Mouse (Mus musculus): ENCODE measurements around the gene Gm20696. TPM values are rescaled to one million over a fixed set of nuclear protein-coding genes. Genes with fewer than 3 reads are reported as not detected.

Gene Gm20696
- total and polyA plus RNA-seq, 3 experiments, result 1.5 to 7.1 TPM; not detected in 1

DNA sequence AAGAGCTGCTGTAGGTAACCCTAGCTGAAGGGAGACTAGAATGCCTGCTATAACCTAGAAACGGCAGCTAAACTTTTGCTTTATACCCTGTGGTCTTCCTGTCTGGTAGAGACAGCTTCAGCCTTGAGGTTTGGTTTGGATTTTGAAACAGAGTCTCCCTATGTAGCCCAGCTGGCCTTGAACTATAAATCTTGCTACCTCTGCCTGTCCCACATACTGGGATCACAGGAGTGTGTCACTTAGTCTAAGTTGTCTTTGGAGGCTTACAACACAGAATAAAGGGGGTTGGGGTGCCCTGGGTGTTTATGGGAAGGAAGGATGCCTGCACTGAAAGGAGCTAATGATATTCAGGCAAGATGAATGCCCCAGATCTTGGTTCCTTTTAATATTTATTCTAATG is 113.8 kb downstream of the Gm20696 start:
- TF ChIP-seq GATA1 (IDR thresholded peaks at IDR 0.05; ENCODE audit: borderline replicate concordance, low read length) (no peak), CTCF (IDR thresholded peaks at IDR 0.05; ENCODE audit: low read depth, low read length) (no peak), GATA2 (IDR thresholded peaks at IDR 0.05; ENCODE audit: borderline replicate concordance, low read depth, low read length) (no peak), TAL1 (conservative IDR thresholded peaks at IDR 0.05; ENCODE audit: low read depth, low read length) (no peak), POLR2AphosphoS5 (IDR thresholded peaks at IDR 0.05; ENCODE audit: insufficient replicate concordance, low read depth, low read length) (no peak)
- ATAC-seq (ENCODE audit: extremely low read depth, insufficient number of reproducible peaks, low FRiP score, poor library complexity, severe bottlenecking) (no peak), DNase-seq (ENCODE audit: low spot score) (no peak)
- no peaks in the 10 kb centered on the region for H3K4me1 ChIP-seq (ENCODE audit: insufficient read depth, low read depth, low read length)
- no peak overlapping the region for H3K4me3 ChIP-seq (ENCODE audit: low read depth, low read length)
- H3K9me3 ChIP-seq (replicated peaks), result no peaks in the 10 kb centered on the region
- no peaks in the 10 kb centered on the region for H3K36me3 ChIP-seq (replicated peaks)
- no peaks in the 10 kb centered on the region for H3K27me3 ChIP-seq (ENCODE audit: insufficient read depth, low read length)

GRCm38 (mm10) chr6:99546416-99546815 is 120.2 kb downstream of the Gm20696 start:
- no peaks in the 10 kb centered on the region for H3K9me3 ChIP-seq (replicated peaks)
- TF ChIP-seq GATA2 (IDR thresholded peaks at IDR 0.05; ENCODE audit: borderline replicate concordance, low read depth, low read length) (no peak), CTCF (IDR thresholded peaks at IDR 0.05; ENCODE audit: low read depth, low read length) (no peak), TAL1 (conservative IDR thresholded peaks at IDR 0.05; ENCODE audit: low read depth, low read length) (no peak), POLR2AphosphoS5 (IDR thresholded peaks at IDR 0.05; ENCODE audit: insufficient replicate concordance, low read depth, low read length) (no peak), GATA1 (IDR thresholded peaks at IDR 0.05; ENCODE audit: borderline replicate concordance, low read length) (no peak)
- DNase-seq (ENCODE audit: low spot score), result no peak
- H3K36me3 ChIP-seq (replicated peaks), result no peaks in the 10 kb centered on the region
- no peaks in the 10 kb centered on the region for H3K4me1 ChIP-seq (ENCODE audit: insufficient read depth, low read depth, low read length)
- no peak for ATAC-seq (ENCODE audit: extremely low read depth, insufficient number of reproducible peaks, low FRiP score, poor library complexity, severe bottlenecking)
- H3K27me3 ChIP-seq (ENCODE audit: insufficient read depth, low read length), result no peaks in the 10 kb centered on the region
- H3K4me3 ChIP-seq (ENCODE audit: low read depth, low read length), result no peak overlapping the region

DNA sequence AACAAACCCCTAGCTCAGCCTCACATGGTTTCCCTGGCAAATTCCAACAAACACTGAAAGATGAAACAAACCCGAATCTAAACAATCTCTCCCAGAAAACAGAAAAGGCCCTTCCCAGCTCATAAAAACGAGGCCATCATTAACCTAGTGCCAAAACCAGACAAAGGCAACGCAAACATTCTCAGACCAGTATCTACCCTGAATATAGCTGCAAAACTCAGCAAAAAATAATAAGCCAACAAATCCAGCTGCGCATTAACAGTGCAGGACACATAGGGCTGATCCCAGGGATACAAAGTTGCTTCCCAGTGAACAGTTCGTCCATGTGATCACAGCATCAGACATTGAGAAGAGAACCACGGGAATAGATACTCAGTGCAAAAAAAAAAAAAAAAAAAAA is 121.2 kb downstream of the Gm20696 start:
- no peaks in the 10 kb centered on the region for H3K4me1 ChIP-seq (ENCODE audit: insufficient read depth, low read depth, low read length)
- TF ChIP-seq GATA1 (IDR thresholded peaks at IDR 0.05; ENCODE audit: borderline replicate concordance, low read length) (no peak), CTCF (IDR thresholded peaks at IDR 0.05; ENCODE audit: low read depth, low read length) (no peak), POLR2AphosphoS5 (IDR thresholded peaks at IDR 0.05; ENCODE audit: insufficient replicate concordance, low read depth, low read length) (no peak), GATA2 (IDR thresholded peaks at IDR 0.05; ENCODE audit: borderline replicate concordance, low read depth, low read length) (no peak), TAL1 (conservative IDR thresholded peaks at IDR 0.05; ENCODE audit: low read depth, low read length) (no peak)
- H3K36me3 ChIP-seq (replicated peaks), result no peaks in the 10 kb centered on the region
- H3K27me3 ChIP-seq (ENCODE audit: insufficient read depth, low read length), result no peaks in the 10 kb centered on the region
- ATAC-seq (ENCODE audit: extremely low read depth, insufficient number of reproducible peaks, low FRiP score, poor library complexity, severe bottlenecking), result no peak
- H3K9me3 ChIP-seq (replicated peaks), result no peaks in the 10 kb centered on the region
- no peak overlapping the region for H3K4me3 ChIP-seq (ENCODE audit: low read depth, low read length)
- no peak for DNase-seq (ENCODE audit: low spot score)

DNA sequence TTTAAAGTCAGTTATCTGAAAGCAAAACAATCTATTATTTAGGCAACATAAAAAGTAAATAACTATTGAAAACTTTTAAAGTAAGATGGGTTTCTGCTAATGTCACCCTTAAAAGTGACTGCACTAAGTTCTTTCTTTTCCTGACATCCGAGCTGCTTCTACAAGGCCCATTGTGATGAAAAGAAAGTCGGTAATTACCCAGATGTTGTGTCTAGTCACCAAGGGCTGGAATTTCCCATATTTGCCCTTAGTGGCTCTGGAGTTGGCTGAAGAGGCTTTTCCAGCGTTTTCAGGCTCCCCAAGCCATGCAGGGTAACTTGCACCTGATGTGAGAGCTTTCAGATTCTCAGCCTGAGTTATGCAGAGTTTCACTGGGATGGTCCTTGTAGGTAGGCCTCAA is 125.5 kb downstream of the Gm20696 start:
- Histone ChIP-seq H3K36me3 (replicated peaks) (no peaks in the 10 kb centered on the region), H3K27me3 (ENCODE audit: insufficient read depth, low read length) (no peaks in the 10 kb centered on the region), H3K4me3 (ENCODE audit: low read depth, low read length) (no peak overlapping the region), H3K9me3 (replicated peaks) (no peaks in the 10 kb centered on the region), H3K4me1 (ENCODE audit: insufficient read depth, low read depth, low read length) (no peaks in the 10 kb centered on the region)
- DNase-seq (ENCODE audit: low spot score) (no peak), ATAC-seq (ENCODE audit: extremely low read depth, insufficient number of reproducible peaks, low FRiP score, poor library complexity, severe bottlenecking) (no peak)
- no peak for TF ChIP-seq GATA1 (IDR thresholded peaks at IDR 0.05; ENCODE audit: borderline replicate concordance, low read length)
- TF ChIP-seq CTCF (IDR thresholded peaks at IDR 0.05; ENCODE audit: low read depth, low read length), result no peak
- TF ChIP-seq TAL1 (conservative IDR thresholded peaks at IDR 0.05; ENCODE audit: low read depth, low read length), result no peak
- TF ChIP-seq GATA2 (IDR thresholded peaks at IDR 0.05; ENCODE audit: borderline replicate concordance, low read depth, low read length), result no peak
- no peak for TF ChIP-seq POLR2AphosphoS5 (IDR thresholded peaks at IDR 0.05; ENCODE audit: insufficient replicate concordance, low read depth, low read length)

DNA sequence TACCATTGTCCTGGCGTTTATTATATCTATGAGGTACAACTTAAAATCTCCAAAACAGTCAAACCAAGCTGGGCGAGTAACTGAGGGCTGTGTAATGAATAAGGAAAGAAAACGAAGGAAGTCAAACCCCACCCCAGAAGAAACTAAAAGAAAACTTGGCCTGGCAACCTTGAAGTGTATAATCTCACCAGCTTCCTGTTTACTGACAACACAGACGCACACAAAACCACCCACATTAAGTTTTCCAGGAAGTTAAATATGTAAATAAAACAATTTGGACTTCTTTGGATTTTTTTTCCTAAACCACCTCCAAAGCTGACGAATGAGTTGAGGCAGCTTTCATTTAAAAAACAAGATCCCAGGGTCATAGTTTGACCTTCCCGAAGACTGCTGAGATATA is 125.9 kb downstream of the Gm20696 start:
- no peak for TF ChIP-seq GATA2 (IDR thresholded peaks at IDR 0.05; ENCODE audit: borderline replicate concordance, low read depth, low read length)
- no peak for TF ChIP-seq CTCF (IDR thresholded peaks at IDR 0.05; ENCODE audit: low read depth, low read length)
- no peak for TF ChIP-seq GATA1 (IDR thresholded peaks at IDR 0.05; ENCODE audit: borderline replicate concordance, low read length)
- no peak for TF ChIP-seq POLR2AphosphoS5 (IDR thresholded peaks at IDR 0.05; ENCODE audit: insufficient replicate concordance, low read depth, low read length)
- TF ChIP-seq TAL1 (conservative IDR thresholded peaks at IDR 0.05; ENCODE audit: low read depth, low read length), result no peak
- H3K4me1 ChIP-seq (ENCODE audit: insufficient read depth, low read depth, low read length), result no peaks in the 10 kb centered on the region
- H3K4me3 ChIP-seq (ENCODE audit: low read depth, low read length), result no peak overlapping the region
- no peaks in the 10 kb centered on the region for H3K36me3 ChIP-seq (replicated peaks)
- no peaks in the 10 kb centered on the region for H3K9me3 ChIP-seq (replicated peaks)
- no peaks in the 10 kb centered on the region for H3K27me3 ChIP-seq (ENCODE audit: insufficient read depth, low read length)
- DNase-seq (ENCODE audit: low spot score) (no peak), ATAC-seq (ENCODE audit: extremely low read depth, insufficient number of reproducible peaks, low FRiP score, poor library complexity, severe bottlenecking) (no peak)

DNA sequence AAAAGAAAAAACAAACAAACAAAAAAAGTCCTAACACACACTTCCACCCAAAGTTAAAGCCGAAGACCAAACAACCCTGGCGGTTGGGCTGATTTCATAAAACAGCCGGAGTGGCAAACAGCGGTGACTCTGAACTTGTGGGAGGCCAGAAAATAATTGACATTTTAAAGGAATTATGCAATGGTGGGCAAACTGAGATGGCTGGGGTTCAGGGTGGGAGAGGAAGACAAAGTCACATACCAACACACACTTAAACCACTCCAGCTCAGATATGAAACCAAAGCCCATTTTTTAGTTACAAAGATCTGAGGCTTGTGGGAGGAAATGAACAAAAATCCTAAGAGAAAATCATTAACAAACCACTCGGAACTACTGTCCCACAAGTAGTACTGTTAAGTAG is 126.5 kb downstream of the Gm20696 start:
- Histone ChIP-seq H3K4me1 (ENCODE audit: insufficient read depth, low read depth, low read length) (no peaks in the 10 kb centered on the region), H3K4me3 (ENCODE audit: low read depth, low read length) (no peak overlapping the region), H3K36me3 (replicated peaks) (no peaks in the 10 kb centered on the region), H3K27me3 (ENCODE audit: insufficient read depth, low read length) (no peaks in the 10 kb centered on the region), H3K9me3 (replicated peaks) (no peaks in the 10 kb centered on the region)
- ATAC-seq (ENCODE audit: extremely low read depth, insufficient number of reproducible peaks, low FRiP score, poor library complexity, severe bottlenecking) (no peak), DNase-seq (ENCODE audit: low spot score) (no peak)
- TF ChIP-seq POLR2AphosphoS5 (IDR thresholded peaks at IDR 0.05; ENCODE audit: insufficient replicate concordance, low read depth, low read length), result no peak
- no peak for TF ChIP-seq GATA1 (IDR thresholded peaks at IDR 0.05; ENCODE audit: borderline replicate concordance, low read length)
- no peak for TF ChIP-seq TAL1 (conservative IDR thresholded peaks at IDR 0.05; ENCODE audit: low read depth, low read length)
- no peak for TF ChIP-seq CTCF (IDR thresholded peaks at IDR 0.05; ENCODE audit: low read depth, low read length)
- no peak for TF ChIP-seq GATA2 (IDR thresholded peaks at IDR 0.05; ENCODE audit: borderline replicate concordance, low read depth, low read length)

All from G1E (cell line).